Mouse (Mus musculus) liver, postnatal 0 days (tissue): ENCODE measurements around the gene Gm42715.

Experiments
- CTCF ChIP-seq: sonication (generic); IDR thresholded peaks from 2 replicates; pipeline ENCODE4 v1.5.1; 2016; ENCODE audit warnings: antibody characterized with exemption, low read depth
- EP300 ChIP-seq: IDR thresholded peaks from 2 replicates; pipeline ENCODE4 v1.6.1; 2016; ENCODE audit warnings: antibody characterized with exemption, low read depth, mild to moderate bottlenecking

- TF ChIP-seq CTCF (no peak), EP300 (no peak)
Observed at GRCm38 (mm10) chr7:127470011-127470715, 49.2 kb upstream of the Gm42715 start.
